Comparison of ENCODE assay signal across 8 mouse cellular contexts in the genomic region with DNA sequence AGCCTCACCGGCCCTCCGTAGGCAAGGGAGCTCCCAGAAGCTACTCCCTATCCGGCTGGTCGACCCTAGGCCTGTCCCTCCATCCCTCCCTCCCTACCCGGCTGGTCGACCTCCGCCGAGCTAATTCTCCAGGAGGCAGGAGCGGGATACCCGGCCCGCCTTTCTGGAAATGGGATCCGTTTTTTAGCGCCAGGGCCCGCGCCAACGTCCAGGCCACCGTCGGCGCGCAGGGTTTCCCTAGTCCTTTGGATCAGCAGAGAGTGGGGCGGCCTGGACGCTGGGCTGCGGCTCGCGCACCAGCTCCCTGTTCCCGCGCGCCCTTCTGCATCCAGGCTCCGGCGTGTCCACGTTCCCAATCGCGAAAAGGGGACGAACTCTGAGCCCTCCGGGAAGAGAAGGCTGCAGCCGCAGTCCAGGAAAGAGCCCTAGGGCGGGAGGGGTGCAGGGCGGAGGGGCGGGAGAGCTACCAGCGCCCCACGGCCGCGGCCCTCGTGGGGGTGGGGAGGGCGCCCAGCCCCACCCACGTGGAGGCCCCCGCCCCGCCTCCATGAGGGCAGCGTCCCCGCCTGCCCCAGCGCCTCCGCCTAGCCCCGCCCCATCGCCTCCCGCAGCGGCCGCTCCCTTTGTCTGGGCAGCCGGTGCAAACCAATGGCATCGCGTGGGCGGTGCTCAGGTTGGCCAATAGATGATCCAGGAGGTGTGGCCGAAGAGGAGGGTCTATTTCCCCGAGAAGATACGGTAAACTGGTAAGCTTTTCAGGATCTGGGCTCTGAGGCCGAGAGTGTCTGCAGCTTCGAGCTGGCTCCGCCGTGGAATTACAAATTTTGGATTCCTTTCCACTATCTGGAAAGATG. TPM values are rescaled to one million over a fixed set of nuclear protein-coding genes. Genes with fewer than 3 reads are reported as not detected.
DNase-seq lines count a peak whose midpoint lies in the region; ATAC-seq and TF ChIP-seq lines count a peak whose summit lies in the region.

No protein-coding gene starts in this region.

- TF ChIP-seq POLR2A in testis, adult 2 months (IDR thresholded peaks at IDR 0.05; ENCODE audit: control insufficient read depth, low read depth, low read length) = peak; percentile 23; the same call in 1 of the 2 replicates

- peak overlapping the region; percentile 95 for H3K27ac ChIP-seq in forebrain, postnatal 0 days (ENCODE audit: low read depth, low read length)
- peak overlapping the region; percentile 98 for H3K27ac ChIP-seq in neural tube, embryonic 14.5 days (ENCODE audit: low read depth, low read length)
- H3K27ac ChIP-seq in testis, adult 2 months (ENCODE audit: control insufficient read depth, insufficient read depth, low read depth, low read length) = peak overlapping the region; percentile 76

- intact Hi-C loops in heart, postnatal 36 days (cut with DNase I) = loop anchor here (1.0 to 2.0 kb wide), 3 partner anchors 41 to 117 kb away; no protein-coding TSS in a partner anchor

- ATAC-seq in forebrain, postnatal 0 days = peak; percentile 95
- peak; percentile 92 for ATAC-seq in neural tube, embryonic 14.5 days (ENCODE audit: low read depth)

- TF ChIP-seq CTCF in forebrain, postnatal 0 days (IDR thresholded peaks at IDR 0.05; ENCODE audit: low read depth) = no peak
- TF ChIP-seq CTCF in testis, adult 2 months (IDR thresholded peaks at IDR 0.05; ENCODE audit: control insufficient read depth, insufficient read depth, insufficient replicate concordance, low read depth, low read length) = no peak

- peak overlapping the region; percentile 95 for H3K9ac ChIP-seq in forebrain, postnatal 0 days
- peak overlapping the region; percentile 99 for H3K9ac ChIP-seq in neural tube, embryonic 14.5 days (replicated peaks; ENCODE audit: low read depth, low read length)

- H3K4me1 ChIP-seq in forebrain, postnatal 0 days (ENCODE audit: insufficient read depth) = peaks cover 18% of the 10 kb centered on the region
- peaks cover 28% of the 10 kb centered on the region for H3K4me1 ChIP-seq in neural tube, embryonic 14.5 days (ENCODE audit: control insufficient read depth, insufficient read depth, low read length)
- H3K4me1 ChIP-seq in testis, adult 2 months (ENCODE audit: control insufficient read depth, insufficient read depth, low read length) = peaks cover 47% of the 10 kb centered on the region

- peak overlapping the region; percentile 92 for H3K4me3 ChIP-seq in forebrain, postnatal 0 days (ENCODE audit: low read depth, low read length)
- H3K4me3 ChIP-seq in neural tube, embryonic 14.5 days (ENCODE audit: low read depth, low read length) = peak overlapping the region; percentile 92
- peak overlapping the region; percentile 82 for H3K4me3 ChIP-seq in testis, adult 2 months (ENCODE audit: control insufficient read depth, low read depth, low read length)

- no peaks in the 10 kb centered on the region for H3K36me3 ChIP-seq in forebrain, postnatal 0 days (ENCODE audit: insufficient read depth)
- H3K36me3 ChIP-seq in neural tube, embryonic 14.5 days (ENCODE audit: control insufficient read depth, insufficient read depth, low read length) = no peaks in the 10 kb centered on the region
- H3K36me3 ChIP-seq in testis, adult 2 months (ENCODE audit: control insufficient read depth, insufficient read depth, low read length) = no peaks in the 10 kb centered on the region

- DNase-seq in MN1 (ENCODE audit: low spot score) = peak; percentile 99
- DNase-seq in cerebellum, adult 8-10 months = peak; percentile 98
- DNase-seq in forebrain, postnatal 0 days = peak; percentile 99
- DNase-seq in heart, postnatal 36 days = peak; percentile 95 to 96
- peak; percentile 97 to 99 for DNase-seq in layer of hippocampus, adult 18-20 months (ENCODE audit: low spot score in 2 of 2)
- peak; percentile 99 for DNase-seq in lung, adult 18-20 months

- H3K9me3 ChIP-seq in forebrain, postnatal 0 days (ENCODE audit: low read length) = no peaks in the 10 kb centered on the region
- H3K9me3 ChIP-seq in neural tube, embryonic 14.5 days (ENCODE audit: control insufficient read depth, low read length) = no peaks in the 10 kb centered on the region

- peak overlapping the region; percentile 97 for H3K4me2 ChIP-seq in forebrain, postnatal 0 days (ENCODE audit: low read depth)
- H3K4me2 ChIP-seq in neural tube, embryonic 14.5 days (ENCODE audit: low read depth, low read length) = peak overlapping the region; percentile 99

- under 1% methylated on average over 64 of the region's 68 CpGs for WGBS in forebrain, postnatal 0 days
- whole genome bisulfite sequencing in neural tube, embryonic 14.5 days = 2% methylated on average over 63 of the region's 68 CpGs

- no peaks in the 10 kb centered on the region for H3K27me3 ChIP-seq in forebrain, postnatal 0 days (ENCODE audit: insufficient read depth, low read length)
- no peaks in the 10 kb centered on the region for H3K27me3 ChIP-seq in neural tube, embryonic 14.5 days (ENCODE audit: control insufficient read depth, insufficient read depth, low read length)
- H3K27me3 ChIP-seq in testis, adult 2 months (ENCODE audit: control insufficient read depth, insufficient read depth, low read length) = no peaks in the 10 kb centered on the region

RNA-seq across cellular contexts. Expression of gene Slc38a10, which starts 38.5 kb away (rescaled TPM):
- 114 and 147 TPM in 2 replicates for total RNA-seq in forebrain, postnatal 0 days (2014; rRNA removed)
- 90.4 and 97.0 TPM in 2 replicates for polyA plus RNA-seq in forebrain, postnatal 0 days (2015; fragmentation: Nextera tagmentation; extraction: Ambion mirVana)
- 10 to 100 TPM; 79.8 to 81.1 TPM for total RNA-seq in heart, postnatal 36 days (2021)
- total RNA-seq in layer of hippocampus, adult 18-20 months (2021) = 10 to 100 TPM; 81.4 to 86.5 TPM
- polyA plus RNA-seq in neural tube, embryonic 14.5 days (2014; fragmentation: Nextera tagmentation; extraction: Ambion mirVana) = 78.8 and 90.6 TPM in 2 replicates
- polyA plus RNA-seq in testis, adult 2 months (2012; rRNA removed) = 76.3 and 90.4 TPM in 2 replicates

RNA-seq across cellular contexts. Expression of gene Bahcc1, which starts 43.1 kb away (rescaled TPM):
- 19.3 and 26.5 TPM in 2 replicates for total RNA-seq in forebrain, postnatal 0 days (2014; rRNA removed)
- polyA plus RNA-seq in forebrain, postnatal 0 days (2015; fragmentation: Nextera tagmentation; extraction: Ambion mirVana) = 3.9 and 6.5 TPM in 2 replicates
- total RNA-seq in heart, postnatal 36 days (2021) = 10 to 100 TPM in 1 of 2 experiments, 1 to 10 TPM in 1; 8.5 to 11.2 TPM
- 10 to 100 TPM; 17.6 to 19.0 TPM for total RNA-seq in layer of hippocampus, adult 18-20 months (2021)
- 17.0 and 20.8 TPM in 2 replicates for polyA plus RNA-seq in neural tube, embryonic 14.5 days (2014; fragmentation: Nextera tagmentation; extraction: Ambion mirVana)
- 2.3 and 2.9 TPM in 2 replicates for polyA plus RNA-seq in testis, adult 2 months (2012; rRNA removed)

Comparison
In these comparisons a context has a peak if more than half of its experiments do, and no peak if none do; other contexts are left out.
1. Peak in every context shown above with its lines: DNase-seq, ATAC-seq, H3K4me3 ChIP-seq and H3K27ac ChIP-seq.